Mouse (Mus musculus) layer of hippocampus, postnatal 25 days (tissue): Measurements from ENCODE around the gene Btaf1. TPM values are rescaled to one million over a fixed set of nuclear protein-coding genes. Genes with fewer than 3 reads are reported as not detected.

ENCODE experiments used
- total RNA-seq, 2 experiments: library from RNA; stranded (reverse); gene quantifications; 2 replicates each; pipeline ENCODE4 v1.2.3; 2021

The Btaf1 gene
- total RNA-seq, 2 experiments from 2014 or later = 21.2 to 22.4 TPM

Other genes with a start within 250 kb of the Btaf1 start
- gene Ppp1r3c, start 189.4 kb upstream of the Btaf1 start, total RNA-seq = 10 to 100 TPM; 47.4 to 55.9 TPM
- 100 to 1,000 TPM; 129 to 131 TPM for gene Tnks2, start 91.8 kb upstream of the Btaf1 start, total RNA-seq
- 1 to 10 TPM; 6.5 to 7.4 TPM for gene Fgfbp3, start 6.5 kb upstream of the Btaf1 start, total RNA-seq